Mouse (Mus musculus) megakaryocyte, adult 5-6 weeks (primary cell): ENCODE results near the gene Cmya5. TPM values are rescaled to one million over a fixed set of nuclear protein-coding genes. Genes with fewer than 3 reads are reported as not detected.

Experiments used
- ATAC-seq: 2 replicates; pipeline ENCODE4 v1.8.0; 2016; ENCODE audit warnings: mild to moderate bottlenecking, inconsistent platforms; ENCODE audit not compliant: poor library complexity, severe bottlenecking
- total RNA-seq, 2 experiments: library from RNA; stranded (forward) in 1 of 2; stranded (reverse) in 1 of 2; fragments of 153-499, 151-499 nt in 1 of 2; fragments of 221-1000, 200-1000 nt in 1 of 2; gene quantifications; 2 replicates each; pipeline versions ENCODE4 v1.2.3 to v1.2.4; 2015 to 2017

Gene Cmya5
- total RNA-seq, 2 experiments from 2014 or later, result 0.07 to 0.11 TPM

- ATAC-seq, result no peak
Observed at GRCm38 (mm10) chr13:93000640-93001351, 143.7 kb downstream of the Cmya5 start.

- no peak for ATAC-seq
Observed at GRCm38 (mm10) chr13:92999860-93000259, 144.7 kb downstream of the Cmya5 start.

- no peak for ATAC-seq
Observed at GRCm38 (mm10) chr13:92994743-92995142, 149.8 kb downstream of the Cmya5 start.

- no peak for ATAC-seq
Observed at GRCm38 (mm10) chr13:92992823-92993222, 151.7 kb downstream of the Cmya5 start.

Other genes starting within 250 kb of the Cmya5 start
- 128 and 133 TPM in 2 replicates for gene Tent2, start 47.7 kb upstream of the Cmya5 start, total RNA-seq (2015)
- 63.9 and 93.1 TPM in 2 replicates for gene Tent2, start 47.7 kb upstream of the Cmya5 start, total RNA-seq (2017)
- gene Homer1, start 154.9 kb upstream of the Cmya5 start, total RNA-seq (2015), result 17.8 and 18.8 TPM in 2 replicates
- 20.5 and 26.8 TPM in 2 replicates for gene Homer1, start 154.9 kb upstream of the Cmya5 start, total RNA-seq (2017)